Mouse (Mus musculus): ENCODE results near the gene Lilr4b.

- TF ChIP-seq TAL1 (IDR thresholded peaks at IDR 0.05; ENCODE audit: low read length), result no peak
- no peak for TF ChIP-seq GATA1 (IDR thresholded peaks at IDR 0.05; ENCODE audit: low read length)
Measured at GRCm38 (mm10) chr10:51435684-51436083, 44.7 kb upstream of the Lilr4b start.

Data from erythroblast, embryonic 14.5 days (primary cell).